Mouse (Mus musculus): Measurements from ENCODE around the gene Dglucy. TPM values are rescaled to one million over a fixed set of nuclear protein-coding genes. Genes with fewer than 3 reads are reported as not detected.
A peak's percentile ranks its signal among the peaks of the same experiment; 100 is the strongest.
"Not testable (repeated sequence)": the region's sequence is repeated elsewhere in the genome, so short reads cannot be mapped to it uniquely, and the experiment has no call there.

Dglucy gene
- polyA plus RNA-seq, 1 experiment, result 34.1 TPM

DNA sequence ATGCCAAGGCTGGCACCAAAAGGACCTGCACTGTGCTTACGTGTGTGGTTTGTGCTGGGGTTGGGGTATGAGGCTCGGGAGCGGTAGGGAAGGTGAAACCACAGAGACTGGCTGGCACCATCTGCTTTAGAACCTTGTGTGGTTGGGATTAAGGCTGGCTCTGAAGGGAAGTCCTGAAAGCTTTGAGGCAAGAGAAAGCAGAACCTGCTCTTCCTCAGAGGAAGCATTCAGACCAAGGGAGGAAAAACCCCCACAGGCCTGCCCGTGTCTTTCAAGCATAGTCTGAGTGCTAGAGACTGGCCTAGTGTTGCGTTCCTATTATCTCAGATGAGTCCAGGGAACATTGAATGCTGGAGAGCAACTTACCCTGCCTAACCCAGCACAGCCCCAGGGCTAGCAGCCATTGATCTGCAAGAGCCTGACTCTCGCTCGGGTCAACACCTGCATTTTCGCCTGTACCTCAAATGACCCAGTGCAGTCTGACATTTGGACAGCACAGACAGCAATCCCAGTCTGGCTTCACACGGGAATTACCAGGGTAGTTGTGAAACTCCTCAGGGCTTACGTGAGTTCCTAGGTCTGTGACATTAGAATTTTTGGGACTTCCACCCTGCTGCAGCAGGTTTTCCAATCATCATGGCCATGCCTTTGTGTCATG is 452 bp upstream of the Dglucy start:
- Histone ChIP-seq H3K27ac (ENCODE audit: insufficient read depth, low read depth, low read length) (peak overlapping the region; percentile 93), H3K4me3 (ENCODE audit: insufficient read depth, low read length) (peak overlapping the region; percentile 33), H3K4me1 (ENCODE audit: control insufficient read depth, insufficient read depth, low read length) (peaks cover 59% of the 10 kb centered on the region)
- TF ChIP-seq CTCF (IDR thresholded peaks at IDR 0.05; ENCODE audit: low read depth, low read length) (no peak), POLR2A (IDR thresholded peaks at IDR 0.05; ENCODE audit: borderline replicate concordance, low read depth, low read length) (no peak)

DNA sequence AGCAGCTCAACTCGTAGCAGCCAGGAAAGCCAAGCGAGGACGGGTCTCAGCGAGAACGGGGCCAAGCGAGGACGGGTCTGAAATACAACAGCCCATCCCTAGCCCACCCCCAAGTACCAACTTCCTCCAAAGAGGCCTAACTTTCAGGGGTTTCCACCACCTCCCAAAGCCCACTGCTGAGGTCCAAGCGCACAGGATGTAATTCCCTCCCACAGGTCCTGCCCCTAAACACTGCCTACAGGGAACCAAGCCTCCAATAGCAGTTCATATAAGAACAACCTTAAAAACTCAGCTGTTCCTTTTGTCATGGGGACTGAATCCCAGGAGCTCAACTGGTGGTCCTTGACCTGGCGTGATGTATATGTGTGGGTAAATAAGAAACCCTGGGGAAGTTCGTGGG is 1.6 kb downstream of the Dglucy start:
- Histone ChIP-seq H3K27ac (ENCODE audit: insufficient read depth, low read depth, low read length) (no peak overlapping the region), H3K4me3 (ENCODE audit: insufficient read depth, low read length) (no peak overlapping the region), H3K4me1 (ENCODE audit: control insufficient read depth, insufficient read depth, low read length) (peaks cover 50% of the 10 kb centered on the region)
- no peak for TF ChIP-seq POLR2A (IDR thresholded peaks at IDR 0.05; ENCODE audit: borderline replicate concordance, low read depth, low read length)
- no peak for TF ChIP-seq CTCF (IDR thresholded peaks at IDR 0.05; ENCODE audit: low read depth, low read length)

DNA sequence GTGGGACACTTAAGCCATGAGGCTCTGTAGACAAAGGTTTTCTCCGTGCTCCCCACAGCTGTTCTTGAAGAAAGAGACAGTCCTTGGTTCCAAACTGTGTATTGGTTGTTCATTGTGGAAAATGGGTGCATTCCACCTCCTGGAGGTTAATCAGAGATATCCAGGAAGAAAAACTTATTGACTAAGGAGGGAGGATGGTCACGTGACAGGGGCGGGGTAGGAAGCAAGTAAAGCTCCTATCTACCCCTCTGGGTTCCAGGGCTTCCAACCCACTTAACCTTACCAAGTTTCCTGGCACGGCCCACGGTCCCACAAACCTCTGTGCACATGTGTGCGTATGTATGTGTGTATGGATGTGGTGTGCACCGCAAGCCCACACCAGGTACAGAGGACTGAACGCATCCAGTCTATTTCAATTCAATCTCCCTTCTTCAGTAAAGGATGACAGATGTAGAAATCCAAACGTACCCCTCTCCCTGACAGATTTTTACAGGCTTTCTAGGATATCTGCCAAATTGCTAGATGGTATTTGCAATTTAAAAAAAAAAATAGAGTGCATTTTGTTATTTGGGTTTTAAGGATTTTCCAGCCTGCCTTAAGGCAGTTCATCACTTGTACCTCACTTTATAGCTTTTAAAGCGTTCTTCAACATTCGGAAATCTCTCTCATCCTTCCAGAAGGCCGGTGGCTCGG is 2.7 kb downstream of the Dglucy start:
- peaks cover 40% of the 10 kb centered on the region for H3K4me1 ChIP-seq (ENCODE audit: control insufficient read depth, insufficient read depth, low read length)
- TF ChIP-seq POLR2A (IDR thresholded peaks at IDR 0.05; ENCODE audit: borderline replicate concordance, low read depth, low read length), result no peak
- no peak for TF ChIP-seq CTCF (IDR thresholded peaks at IDR 0.05; ENCODE audit: low read depth, low read length)

DNA sequence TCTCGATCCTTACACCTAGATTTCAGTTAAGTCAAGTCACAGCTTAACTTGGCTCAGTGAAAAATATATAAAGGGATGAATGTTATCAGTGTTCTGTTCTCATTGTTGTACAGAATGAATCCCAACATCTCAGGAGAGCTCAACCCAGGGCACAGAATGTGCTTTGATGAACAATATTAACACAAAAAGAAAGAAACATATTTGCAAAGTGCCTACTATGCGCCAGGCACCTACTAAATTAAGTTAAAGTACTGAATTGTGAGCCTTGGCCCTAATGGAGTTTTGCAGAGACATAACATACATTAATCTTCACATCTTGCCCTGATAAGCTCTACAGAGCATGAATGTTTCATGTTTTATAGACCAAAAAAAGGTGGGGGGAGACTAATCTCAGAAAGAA is 5.3 kb downstream of the Dglucy start:
- no peak overlapping the region for H3K27ac ChIP-seq (ENCODE audit: insufficient read depth, low read depth, low read length)
- peaks cover 21% of the 10 kb centered on the region for H3K4me1 ChIP-seq (ENCODE audit: control insufficient read depth, insufficient read depth, low read length)
- TF ChIP-seq POLR2A (IDR thresholded peaks at IDR 0.05; ENCODE audit: borderline replicate concordance, low read depth, low read length) (no peak), CTCF (IDR thresholded peaks at IDR 0.05; ENCODE audit: low read depth, low read length) (no peak)
- H3K4me3 ChIP-seq (ENCODE audit: insufficient read depth, low read length), result no peak overlapping the region

More for the DNA sequence above, 2.7 kb downstream of the Dglucy start:
- no peak overlapping the region for H3K27ac ChIP-seq (ENCODE audit: insufficient read depth, low read depth, low read length)
- no peak overlapping the region for H3K4me3 ChIP-seq (ENCODE audit: insufficient read depth, low read length)

DNA sequence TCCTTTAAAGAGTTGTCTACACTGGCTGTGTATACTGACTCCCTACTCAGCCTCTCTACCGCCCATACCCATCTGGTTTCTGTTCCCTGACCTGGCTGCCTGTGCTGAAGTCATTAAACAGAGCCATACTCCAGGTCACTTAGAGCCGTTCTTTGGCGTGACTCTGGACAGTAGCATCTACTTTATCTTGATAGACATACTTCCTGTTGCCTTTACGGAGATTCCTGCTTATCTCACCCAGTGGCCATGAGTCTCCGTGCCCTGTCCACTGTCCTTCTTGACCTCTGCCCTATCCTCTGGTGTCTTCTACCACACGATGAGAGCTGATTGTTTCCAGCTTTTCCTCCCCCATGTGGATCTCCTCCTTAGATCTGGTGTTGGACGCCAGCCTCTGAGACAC is 6.5 kb downstream of the Dglucy start:
- no peak overlapping the region for H3K4me3 ChIP-seq (ENCODE audit: insufficient read depth, low read length)
- H3K27ac ChIP-seq (ENCODE audit: insufficient read depth, low read depth, low read length), result no peak overlapping the region
- peaks cover 21% of the 10 kb centered on the region for H3K4me1 ChIP-seq (ENCODE audit: control insufficient read depth, insufficient read depth, low read length)
- TF ChIP-seq POLR2A (IDR thresholded peaks at IDR 0.05; ENCODE audit: borderline replicate concordance, low read depth, low read length) (no peak), CTCF (IDR thresholded peaks at IDR 0.05; ENCODE audit: low read depth, low read length) (no peak)

DNA sequence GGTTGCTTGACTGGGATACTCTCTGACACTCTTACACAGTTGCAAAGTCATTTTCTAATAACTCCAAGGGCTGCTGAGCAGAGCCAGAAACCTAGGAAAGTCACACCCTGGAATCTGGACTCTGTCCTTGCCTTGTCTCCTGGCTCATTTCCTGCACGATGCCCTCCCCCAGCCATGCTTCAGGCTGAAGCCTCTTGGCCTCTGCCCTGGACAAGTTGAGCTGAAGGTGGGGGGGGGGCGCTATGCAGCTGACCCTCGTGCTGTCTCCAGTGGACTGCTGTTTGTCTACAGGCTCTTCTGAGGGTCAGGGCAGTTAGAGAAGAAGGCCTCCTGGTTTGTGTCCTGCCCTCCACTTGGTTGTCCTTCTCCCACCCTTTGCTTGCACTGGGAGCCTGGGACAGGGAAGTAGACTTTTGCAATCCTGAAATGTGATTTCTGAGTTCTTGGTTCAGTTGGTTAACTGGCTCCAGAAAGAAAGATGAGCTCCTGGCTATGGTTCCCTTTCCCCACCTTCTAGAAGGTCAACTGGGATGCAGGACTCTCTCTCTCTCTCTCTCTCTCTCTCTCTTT is 11.2 kb downstream of the Dglucy start:
- H3K27ac ChIP-seq (ENCODE audit: insufficient read depth, low read depth, low read length), result peak overlapping the region; percentile 12; the same call in 1 of the 2 replicates
- no peak overlapping the region for H3K4me3 ChIP-seq (ENCODE audit: insufficient read depth, low read length)
- peaks cover 21% of the 10 kb centered on the region for H3K4me1 ChIP-seq (ENCODE audit: control insufficient read depth, insufficient read depth, low read length)
- no peak for TF ChIP-seq CTCF (IDR thresholded peaks at IDR 0.05; ENCODE audit: low read depth, low read length)
- TF ChIP-seq POLR2A (IDR thresholded peaks at IDR 0.05; ENCODE audit: borderline replicate concordance, low read depth, low read length), result no peak

DNA sequence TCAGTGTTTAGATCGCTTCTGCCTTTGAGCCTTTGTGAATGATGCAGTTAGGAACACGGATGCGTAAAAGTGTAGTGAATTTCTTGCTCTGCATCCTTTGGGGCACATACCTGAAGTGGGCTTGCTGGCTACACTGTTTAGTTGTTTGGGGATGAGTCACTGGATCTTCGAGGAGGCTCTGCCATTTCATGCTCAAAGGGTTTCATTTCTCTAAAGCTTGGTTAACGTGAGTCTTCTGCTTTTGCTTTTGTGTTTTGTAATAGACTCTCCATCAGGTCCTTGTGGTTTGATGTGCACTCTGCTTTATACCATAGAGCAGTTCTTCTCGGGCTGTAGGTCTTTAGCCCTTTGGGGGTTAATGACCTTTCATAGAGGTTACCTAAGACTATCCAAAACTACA is 12.6 kb downstream of the Dglucy start:
- TF ChIP-seq CTCF (IDR thresholded peaks at IDR 0.05; ENCODE audit: low read depth, low read length), result no peak
- Histone ChIP-seq H3K4me1 (ENCODE audit: control insufficient read depth, insufficient read depth, low read length) (peaks cover 21% of the 10 kb centered on the region), H3K4me3 (ENCODE audit: insufficient read depth, low read length) (no peak overlapping the region), H3K27ac (ENCODE audit: insufficient read depth, low read depth, low read length) (0 out of 2 replicates have a peak overlapping the region, but pooled peaks have one; percentile 15)

DNA sequence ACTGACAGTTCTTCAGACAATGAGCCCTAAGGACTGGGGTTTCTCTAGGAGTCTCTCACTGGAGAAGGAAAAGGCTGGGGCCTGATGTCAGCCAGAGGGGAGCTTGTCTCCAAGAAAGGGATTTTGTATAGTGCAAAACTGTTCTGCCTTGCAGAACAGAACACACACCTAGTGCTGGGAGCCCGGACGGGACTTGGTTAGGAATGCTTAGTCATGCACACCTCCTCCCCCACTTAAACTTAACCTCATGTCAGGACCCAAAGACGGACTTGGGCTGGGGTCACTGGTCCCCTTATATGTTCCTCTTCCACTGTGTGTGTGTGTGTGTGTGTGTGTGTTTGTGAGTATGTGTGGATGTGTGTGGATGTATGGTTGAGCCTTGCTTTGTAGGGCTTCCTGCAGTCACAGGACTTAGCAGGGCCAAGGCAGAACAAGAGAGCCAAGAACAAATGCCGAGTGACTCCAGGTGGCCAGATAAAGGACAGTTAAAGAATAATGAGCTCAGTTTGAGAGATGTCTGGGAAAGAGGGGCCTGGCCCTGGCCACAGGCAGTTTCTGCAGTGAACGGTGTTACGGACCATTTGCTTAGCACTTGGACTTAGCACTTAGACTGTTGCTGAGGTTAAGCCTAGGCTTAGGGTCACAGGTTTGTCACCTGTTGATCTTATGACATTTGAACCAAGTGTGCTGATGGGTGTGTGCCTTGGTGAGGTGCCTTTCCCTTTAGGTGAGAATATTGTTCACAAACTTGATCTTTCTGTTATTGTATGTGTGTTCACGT is 15.8 kb downstream of the Dglucy start:
- Histone ChIP-seq H3K4me1 (ENCODE audit: control insufficient read depth, insufficient read depth, low read length) (peaks cover 20% of the 10 kb centered on the region), H3K4me3 (ENCODE audit: insufficient read depth, low read length) (no peak overlapping the region), H3K27ac (ENCODE audit: insufficient read depth, low read depth, low read length) (no peak overlapping the region)
- TF ChIP-seq POLR2A (IDR thresholded peaks at IDR 0.05; ENCODE audit: borderline replicate concordance, low read depth, low read length), result no peak
- no peak for TF ChIP-seq CTCF (IDR thresholded peaks at IDR 0.05; ENCODE audit: low read depth, low read length)

DNA sequence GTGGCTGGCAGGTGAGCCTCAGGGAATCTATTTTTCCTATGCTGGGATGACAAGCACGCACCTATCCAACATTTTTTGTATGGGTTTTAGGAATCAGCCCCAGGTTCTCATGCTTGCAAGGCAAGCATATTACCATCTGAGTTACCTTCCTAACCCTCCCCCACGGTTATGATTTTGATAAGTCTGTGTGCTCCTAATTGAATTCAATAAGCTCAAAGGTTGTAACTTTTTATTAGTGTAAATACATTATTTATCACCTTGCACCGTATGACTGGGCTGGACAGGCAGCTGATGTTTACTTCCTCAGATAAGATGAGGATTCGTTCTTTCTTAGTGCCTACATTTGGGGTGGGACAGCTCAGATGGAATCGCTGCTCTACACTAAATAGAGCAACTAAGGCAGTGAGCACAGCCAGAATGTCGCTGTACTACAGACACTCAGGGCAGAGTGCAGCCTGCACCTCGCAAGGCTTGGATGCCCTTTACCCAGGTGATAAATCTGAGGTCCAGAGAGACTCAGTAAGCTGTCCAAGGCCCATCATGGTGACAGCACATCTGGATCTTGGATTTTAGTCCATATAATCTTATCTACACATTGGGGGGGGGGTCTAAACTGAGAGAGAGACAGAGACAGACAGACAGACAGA is 16.7 kb downstream of the Dglucy start:
- no peak overlapping the region for H3K27ac ChIP-seq (ENCODE audit: insufficient read depth, low read depth, low read length)
- H3K4me1 ChIP-seq (ENCODE audit: control insufficient read depth, insufficient read depth, low read length), result peaks cover 11% of the 10 kb centered on the region
- H3K4me3 ChIP-seq (ENCODE audit: insufficient read depth, low read length), result no peak overlapping the region
- TF ChIP-seq POLR2A (IDR thresholded peaks at IDR 0.05; ENCODE audit: borderline replicate concordance, low read depth, low read length) (no peak), CTCF (IDR thresholded peaks at IDR 0.05; ENCODE audit: low read depth, low read length) (no peak)

DNA sequence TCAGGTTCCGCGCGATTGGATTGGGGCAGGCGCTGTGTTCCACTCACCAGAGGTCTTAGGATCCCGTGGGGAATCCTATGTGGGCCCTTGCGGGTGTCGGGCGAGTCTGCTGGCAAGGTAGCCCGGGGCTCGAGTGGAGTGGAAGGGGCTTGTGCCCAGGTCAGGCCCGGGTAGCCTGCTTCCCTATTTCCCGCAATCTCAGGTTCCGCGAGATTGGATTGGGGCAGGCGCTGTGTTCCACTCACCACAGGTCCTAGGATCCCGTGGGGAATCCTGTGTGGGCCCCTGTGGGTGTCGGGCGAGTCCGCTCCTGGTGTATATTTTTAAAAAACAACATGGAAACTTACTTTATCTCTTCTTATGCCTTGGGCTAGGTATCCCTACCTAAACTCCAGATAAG is 24.5 kb downstream of the Dglucy start:
- H3K27ac ChIP-seq (ENCODE audit: insufficient read depth, low read depth, low read length); H3K4me3 ChIP-seq (ENCODE audit: insufficient read depth, low read length): not testable (repeated sequence)

More for the DNA sequence above, 24.5 kb downstream of the Dglucy start:
- peaks cover 25% of the 10 kb centered on the region for H3K4me1 ChIP-seq (ENCODE audit: control insufficient read depth, insufficient read depth, low read length)
